Mouse (Mus musculus) left cerebral cortex, postnatal 10 days (tissue): Measurements from ENCODE around the gene Thada. TPM values are rescaled to one million over a fixed set of nuclear protein-coding genes. Genes with fewer than 3 reads are reported as not detected.

Experiments used
- DNase-seq, 2 experiments: peaks; one replicate each; pipeline ENCODE4 v3.0.0; 2021 to 2022; ENCODE audit warnings: low spot score in 2 of 2, mixed read lengths in 1 of 2; ENCODE audit errors: extremely low spot score in 1 of 2
- intact Hi-C: fragments of 180-260 bp; cut with DNase I; formaldehyde crosslinking; loops from one replicate; pipeline ENCODE4 v1.15.1; 2025
- total RNA-seq, 2 experiments: library from RNA; stranded (reverse); gene quantifications; 2 replicates each; pipeline ENCODE4 v1.2.3; 2021

The Thada gene
- total RNA-seq, 2 experiments from 2014 or later, result 13.3 to 13.8 TPM

- no peak for DNase-seq
These were observed 14.7 kb upstream of the Thada start for GRCm38 (mm10) chr17:84480464-84481355.

GRCm38 (mm10) chr17:84478276-84478675 lies 12.3 kb upstream of the Thada start:
- intact Hi-C loops, result loop anchor here (10.0 kb wide), 1 partner anchor 147 kb away; the partner anchor contains the start of gene Dync2li1
- no peak for DNase-seq

More at GRCm38 (mm10) chr17:84480464-84481355, 14.7 kb upstream of the Thada start:
- intact Hi-C loops, result no loop called here

GRCm38 (mm10) chr17:84477176-84477575 lies 11.2 kb upstream of the Thada start:
- intact Hi-C loops, result loop anchor here (10.0 kb wide), 1 partner anchor 148 kb away; the partner anchor contains the start of gene Dync2li1
- DNase-seq, result no peak

GRCm38 (mm10) chr17:84474312-84474711 lies 8.3 kb upstream of the Thada start:
- intact Hi-C loops, result loop anchor here (10.0 kb wide), 1 partner anchor 150 kb away; the partner anchor contains the start of gene Dync2li1
- peak in 1 of 2 experiments; percentile 17 for DNase-seq

- no peak for DNase-seq
- intact Hi-C loops, result no loop called here
These were observed 31.0 kb downstream of the Thada start for GRCm38 (mm10) chr17:84435012-84435411.

- intact Hi-C loops, result no loop called here
These were observed 31.8 kb downstream of the Thada start for GRCm38 (mm10) chr17:84434233-84434632.

GRCm38 (mm10) chr17:84431991-84432390 lies 34.0 kb downstream of the Thada start:
- intact Hi-C loops, result no loop called here
- DNase-seq, result no peak

More at GRCm38 (mm10) chr17:84434233-84434632, 31.8 kb downstream of the Thada start:
- DNase-seq, result no peak

- no peak for DNase-seq
- intact Hi-C loops, result no loop called here
These were observed 41.7 kb downstream of the Thada start for GRCm38 (mm10) chr17:84424258-84424657.

GRCm38 (mm10) chr17:84422916-84423315 lies 43.1 kb downstream of the Thada start:
- intact Hi-C loops, result no loop called here

GRCm38 (mm10) chr17:84422001-84422785 lies 43.8 kb downstream of the Thada start:
- intact Hi-C loops, result no loop called here
- DNase-seq, result no peak

More at GRCm38 (mm10) chr17:84422916-84423315, 43.1 kb downstream of the Thada start:
- no peak for DNase-seq

GRCm38 (mm10) chr17:84421042-84421441 lies 45.0 kb downstream of the Thada start:
- intact Hi-C loops, result no loop called here
- DNase-seq, result no peak

- intact Hi-C loops, result no loop called here
- no peak for DNase-seq
These were observed 45.7 kb downstream of the Thada start for GRCm38 (mm10) chr17:84420276-84420639.

- intact Hi-C loops, result no loop called here
- peak in 1 of 2 experiments; percentile 75 for DNase-seq
These were observed 46.4 kb downstream of the Thada start for GRCm38 (mm10) chr17:84419326-84420275.

- intact Hi-C loops, result no loop called here
These were observed 50.1 kb downstream of the Thada start for GRCm38 (mm10) chr17:84415936-84416335.

GRCm38 (mm10) chr17:84408731-84409130 lies 57.3 kb downstream of the Thada start:
- intact Hi-C loops, result no loop called here
- DNase-seq, result no peak

More at GRCm38 (mm10) chr17:84415936-84416335, 50.1 kb downstream of the Thada start:
- DNase-seq, result no peak

GRCm38 (mm10) chr17:84405616-84406015 lies 60.4 kb downstream of the Thada start:
- DNase-seq, result no peak
- intact Hi-C loops, result no loop called here

- DNase-seq, result no peak
- intact Hi-C loops, result no loop called here
These were observed 64.2 kb downstream of the Thada start for GRCm38 (mm10) chr17:84401796-84402195.

- no peak for DNase-seq
- intact Hi-C loops, result no loop called here
These were observed 66.6 kb downstream of the Thada start for GRCm38 (mm10) chr17:84399431-84399830.
